Mouse (Mus musculus) liver, embryonic 13.5 days (tissue): ENCODE data around the gene Oard1. TPM values are rescaled to one million over a fixed set of nuclear protein-coding genes. Genes with fewer than 3 reads are reported as not detected.
A peak's percentile ranks its signal among the peaks of the same experiment; 100 is the strongest.

Source experiments
- ATAC-seq: fragments of 200-750 bp; cut with Nextera tagmentation; 2 replicates; pipeline ENCODE4 v1.8.0; 2017; ENCODE audit warnings: low read depth, mild to moderate bottlenecking, moderate number of reproducible peaks, moderate library complexity
- DNase-seq: peaks from one replicate; pipeline ENCODE4 v3.0.0; 2022
- H3K27ac ChIP-seq: fragments of 300-500 bp; sonication (generic); 2 replicates; pipeline ENCODE4 v1.5.1; 2015; ENCODE audit warnings: moderate library complexity, mild to moderate bottlenecking, inconsistent platforms
- H3K27me3 ChIP-seq: fragments of 300-500 bp; sonication (generic); 2 replicates; pipeline ENCODE4 v1.6.1; 2015; ENCODE audit warnings: mild to moderate bottlenecking, inconsistent platforms
- H3K36me3 ChIP-seq: fragments of 300-500 bp; sonication (generic); 2 replicates; pipeline ENCODE4 v1.6.1; 2015; ENCODE audit warnings: mild to moderate bottlenecking, inconsistent platforms
- H3K4me1 ChIP-seq: fragments of 300-500 bp; sonication (generic); replicated peaks from 2 replicates; pipeline ENCODE4 v1.6.1; 2015; ENCODE audit warnings: inconsistent platforms
- H3K4me2 ChIP-seq: fragments of 300-500 bp; sonication (generic); 2 replicates; pipeline ENCODE4 v1.6.1; 2015; ENCODE audit warnings: inconsistent platforms, mild to moderate bottlenecking, moderate library complexity
- H3K4me3 ChIP-seq: fragments of 300-500 bp; sonication (generic); replicated peaks from 2 replicates; pipeline ENCODE4 v1.5.1; 2015; ENCODE audit warnings: mild to moderate bottlenecking, inconsistent platforms
- H3K9ac ChIP-seq: fragments of 300-500 bp; sonication (generic); 2 replicates; pipeline ENCODE4 v1.6.1; 2015; ENCODE audit warnings: mild to moderate bottlenecking, inconsistent platforms
- H3K9me3 ChIP-seq: fragments of 300-500 bp; sonication (generic); replicated peaks from 2 replicates; pipeline ENCODE4 v1.6.1; 2016; ENCODE audit warnings: inconsistent platforms
- WGBS: fragments of 180-500 bp; shearing (Covaris S2); methylation state at CpG from one replicate; pipeline ENCODE4 v1.1.7; 2015; ENCODE audit not compliant: insufficient replicate concordance; 5-methylcytosine and 5-hydroxymethylcytosine counted together
- polyA plus RNA-seq: library from polyadenylated mRNA; unstranded; fragments of >200 nt; fragmentation: Nextera tagmentation; extraction: Ambion mirVana; gene quantifications from 2 replicates; pipeline ENCODE4 v1.2.1, GENCODE M21; 2015

Oard1 gene
- polyA plus RNA-seq, 1 experiment from 2014 or later, result 58.9 TPM

- Histone ChIP-seq H3K27me3 (no peaks in the 10 kb centered on the region), H3K9me3 (no peaks in the 10 kb centered on the region), H3K9ac (no peak overlapping the region), H3K27ac (no peak overlapping the region), H3K4me3 (no peak overlapping the region), H3K4me2 (no peak overlapping the region), H3K36me3 (no peaks in the 10 kb centered on the region), H3K4me1 (peaks cover 61% of the 10 kb centered on the region)
- ATAC-seq (no peak), DNase-seq (no peak)
- WGBS, result 40% methylated on average over 13 of the region's 13 CpGs
Measured at GRCm38 (mm10) chr17:48426991-48427750, 17.4 kb downstream of the Oard1 start.

GRCm38 (mm10) chr17:48427852-48428530 is 18.2 kb downstream of the Oard1 start:
- peaks cover 70% of the 10 kb centered on the region for H3K4me1 ChIP-seq
- H3K36me3 ChIP-seq, result no peaks in the 10 kb centered on the region
- no peak overlapping the region for H3K9ac ChIP-seq
- H3K27ac ChIP-seq, result peak overlapping the region; percentile 34; the same call in 1 of the 2 replicates
- no peak overlapping the region for H3K4me3 ChIP-seq
- 35% methylated on average over 11 of the region's 11 CpGs for WGBS
- no peaks in the 10 kb centered on the region for H3K9me3 ChIP-seq
- ATAC-seq (no peak), DNase-seq (no peak)
- H3K4me2 ChIP-seq, result no peak overlapping the region
- no peaks in the 10 kb centered on the region for H3K27me3 ChIP-seq

- Histone ChIP-seq H3K36me3 (no peaks in the 10 kb centered on the region), H3K27ac (no peak overlapping the region), H3K4me2 (no peak overlapping the region), H3K9me3 (no peaks in the 10 kb centered on the region), H3K4me3 (no peak overlapping the region), H3K4me1 (peaks cover 71% of the 10 kb centered on the region), H3K9ac (no peak overlapping the region), H3K27me3 (no peaks in the 10 kb centered on the region)
- DNase-seq (no peak), ATAC-seq (no peak)
- WGBS, result 22% methylated on average over 5 of the region's 5 CpGs
Measured at GRCm38 (mm10) chr17:48430394-48430793, 20.6 kb downstream of the Oard1 start.

GRCm38 (mm10) chr17:48431054-48431453 is 21.2 kb downstream of the Oard1 start:
- no peaks in the 10 kb centered on the region for H3K9me3 ChIP-seq
- ATAC-seq (no peak), DNase-seq (no peak)
- H3K27ac ChIP-seq, result no peak overlapping the region
- WGBS, result 67% methylated on average over 5 of the region's 5 CpGs
- H3K27me3 ChIP-seq, result no peaks in the 10 kb centered on the region
- no peak overlapping the region for H3K4me2 ChIP-seq
- no peaks in the 10 kb centered on the region for H3K36me3 ChIP-seq
- peaks cover 64% of the 10 kb centered on the region for H3K4me1 ChIP-seq
- H3K4me3 ChIP-seq, result no peak overlapping the region
- H3K9ac ChIP-seq, result no peak overlapping the region

GRCm38 (mm10) chr17:48432158-48432980 is 22.6 kb downstream of the Oard1 start, which contains the start of gene Apobec2:
Apobec2 (minus strand) TSS chr17:48432930.
- Histone ChIP-seq H3K27ac (peak within 1 kb of the TSS; percentile 18; the same call in 1 of the 2 replicates), H3K4me3 (no peak within 1 kb of the TSS), H3K36me3 (no peaks in the 10 kb centered on the region), H3K9ac (0 out of 2 replicates have a peak within 1 kb of the TSS, but pooled peaks have one; percentile 9), H3K27me3 (no peaks in the 10 kb centered on the region), H3K4me1 (peaks cover 62% of the 10 kb centered on the region), H3K9me3 (no peaks in the 10 kb centered on the region), H3K4me2 (peak within 1 kb of the TSS; percentile 28; the same call in 1 of the 2 replicates)
- ATAC-seq (peak; percentile 67), DNase-seq (no peak)
- WGBS, result 32% methylated on average over 16 of the region's 16 CpGs

- Histone ChIP-seq H3K4me2 (0 out of 2 replicates have a peak overlapping the region, but pooled peaks have one; percentile 28), H3K27me3 (no peaks in the 10 kb centered on the region), H3K4me1 (peaks cover 63% of the 10 kb centered on the region), H3K4me3 (no peak overlapping the region), H3K27ac (0 out of 2 replicates have a peak overlapping the region, but pooled peaks have one; percentile 18), H3K36me3 (no peaks in the 10 kb centered on the region), H3K9ac (0 out of 2 replicates have a peak overlapping the region, but pooled peaks have one; percentile 9), H3K9me3 (no peaks in the 10 kb centered on the region)
- WGBS, result 74% methylated on average over 20 of the region's 20 CpGs
- ATAC-seq (no peak), DNase-seq (no peak)
Measured at GRCm38 (mm10) chr17:48433006-48433655, 23.3 kb downstream of the Oard1 start.

GRCm38 (mm10) chr17:48433689-48434330 is 24.0 kb downstream of the Oard1 start:
- no peak for ATAC-seq
- Histone ChIP-seq H3K27me3 (no peaks in the 10 kb centered on the region), H3K36me3 (no peaks in the 10 kb centered on the region), H3K9ac (no peak overlapping the region), H3K27ac (no peak overlapping the region), H3K4me2 (no peak overlapping the region), H3K4me1 (peaks cover 56% of the 10 kb centered on the region), H3K9me3 (no peaks in the 10 kb centered on the region), H3K4me3 (no peak overlapping the region)
- 56% methylated on average over 6 of the region's 6 CpGs for WGBS
- DNase-seq, result no peak

- DNase-seq (no peak), ATAC-seq (no peak)
- 72% methylated on average over 5 of the region's 5 CpGs for WGBS
- H3K27me3 ChIP-seq, result no peaks in the 10 kb centered on the region
- H3K27ac ChIP-seq, result no peak overlapping the region
- H3K4me3 ChIP-seq, result no peak overlapping the region
- H3K4me2 ChIP-seq, result no peak overlapping the region
- no peaks in the 10 kb centered on the region for H3K36me3 ChIP-seq
- H3K4me1 ChIP-seq, result peaks cover 56% of the 10 kb centered on the region
- H3K9ac ChIP-seq, result no peak overlapping the region
- no peaks in the 10 kb centered on the region for H3K9me3 ChIP-seq
Measured at GRCm38 (mm10) chr17:48434479-48434878, 24.7 kb downstream of the Oard1 start.

GRCm38 (mm10) chr17:48436487-48436886 is 26.7 kb downstream of the Oard1 start:
- DNase-seq, result no peak
- Histone ChIP-seq H3K9ac (no peak overlapping the region), H3K4me2 (no peak overlapping the region), H3K36me3 (no peaks in the 10 kb centered on the region), H3K4me3 (no peak overlapping the region), H3K4me1 (peaks cover 40% of the 10 kb centered on the region), H3K27me3 (no peaks in the 10 kb centered on the region), H3K27ac (no peak overlapping the region), H3K9me3 (no peaks in the 10 kb centered on the region)
- WGBS, result 82% methylated on average over 1 of the region's 1 CpGs
- ATAC-seq, result no peak

GRCm38 (mm10) chr17:48437421-48437911 is 27.7 kb downstream of the Oard1 start:
- no peak overlapping the region for H3K9ac ChIP-seq
- H3K36me3 ChIP-seq, result no peaks in the 10 kb centered on the region
- 64% methylated on average over 7 of the region's 7 CpGs for WGBS
- H3K9me3 ChIP-seq, result no peaks in the 10 kb centered on the region
- no peak for ATAC-seq
- no peak for DNase-seq
- no peaks in the 10 kb centered on the region for H3K27me3 ChIP-seq
- H3K4me1 ChIP-seq, result peaks cover 30% of the 10 kb centered on the region
- no peak overlapping the region for H3K27ac ChIP-seq
- H3K4me2 ChIP-seq, result no peak overlapping the region
- H3K4me3 ChIP-seq, result no peak overlapping the region
